Mouse (Mus musculus): ENCODE data around the gene Themis2.
"Not testable (repeated sequence)": the region's sequence is repeated elsewhere in the genome, so short reads cannot be mapped to it uniquely, and the experiment has no call there.

- not testable (repeated sequence) for TF ChIP-seq CTCF (IDR thresholded peaks at IDR 0.05; ENCODE audit: extremely low read depth, insufficient read length, insufficient replicate concordance, low read depth, low read length); POLR2A (IDR thresholded peaks at IDR 0.05; ENCODE audit: low read depth, low read length)
These were observed 59.0 kb downstream of the Themis2 start for GRCm38 (mm10) chr4:132737154-132737553.
